Mouse (Mus musculus) adrenal gland, postnatal 4 days (tissue): ENCODE measurements around the gene Phlpp1. TPM values are rescaled to one million over a fixed set of nuclear protein-coding genes. Genes with fewer than 3 reads are reported as not detected.

Source experiments
- DNase-seq, 2 experiments: peaks; one replicate each; pipeline ENCODE4 v3.0.0; 2021 to 2022; ENCODE audit warnings: low spot score in 2 of 2, mixed read lengths in 2 of 2
- total RNA-seq, 2 experiments: library from RNA; stranded (reverse); gene quantifications; 2 replicates each; pipeline ENCODE4 v1.2.3; 2021

Phlpp1 gene
- total RNA-seq, 2 experiments from 2014 or later: 18.6 to 19.4 TPM

- DNase-seq: no peak
These were observed 202.7 kb downstream of the Phlpp1 start for GRCm38 (mm10) chr1:106374274-106374673.

GRCm38 (mm10) chr1:106374971-106375370, 203.4 kb downstream of the Phlpp1 start:
- DNase-seq: no peak

- DNase-seq: no peak
These were observed 204.5 kb downstream of the Phlpp1 start for GRCm38 (mm10) chr1:106376003-106376402.

GRCm38 (mm10) chr1:106380465-106380864, 208.9 kb downstream of the Phlpp1 start:
- DNase-seq: no peak

DNA sequence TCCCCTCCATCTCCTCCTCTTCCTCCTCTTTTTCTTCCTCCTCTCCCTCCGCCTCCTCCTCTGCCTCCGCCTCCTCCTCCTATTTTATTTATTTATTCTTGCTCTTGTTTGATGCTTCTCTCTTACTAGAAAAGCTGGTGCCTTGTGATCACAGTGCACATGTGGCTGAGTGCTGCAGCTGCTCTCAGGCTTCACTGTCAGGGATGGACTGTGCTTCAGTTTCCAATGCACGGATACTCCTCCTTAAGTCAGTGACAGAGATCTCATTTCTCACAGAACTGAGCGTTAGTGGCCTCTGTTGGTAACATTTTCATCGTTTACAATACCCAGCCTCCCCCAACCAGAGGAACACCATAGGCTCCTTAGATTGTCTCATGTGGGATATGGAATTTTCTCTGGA, 215.0 kb downstream of the Phlpp1 start:
- DNase-seq: no peak

DNA sequence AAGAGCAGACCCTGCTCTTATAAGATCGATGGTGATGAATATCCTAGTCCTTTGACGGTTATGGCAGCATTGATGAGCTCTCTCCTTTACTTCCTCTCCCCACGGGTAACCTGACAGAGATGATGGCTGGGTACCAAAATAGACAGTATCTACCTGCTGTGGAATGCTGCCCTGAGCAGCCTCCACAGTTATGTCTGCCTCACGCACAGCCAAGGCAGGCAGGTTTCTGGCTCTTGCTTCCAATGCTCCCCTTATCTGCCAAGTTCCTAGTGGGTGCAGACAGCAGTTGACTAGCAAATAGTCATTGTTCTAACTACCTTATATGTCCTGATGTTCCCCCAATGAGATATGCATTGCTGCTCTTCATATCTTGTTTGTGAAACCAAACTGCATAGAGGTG, 215.7 kb downstream of the Phlpp1 start:
- no peak for DNase-seq

- DNase-seq: no peak
These were observed 218.1 kb downstream of the Phlpp1 start for GRCm38 (mm10) chr1:106389673-106390072.

DNA sequence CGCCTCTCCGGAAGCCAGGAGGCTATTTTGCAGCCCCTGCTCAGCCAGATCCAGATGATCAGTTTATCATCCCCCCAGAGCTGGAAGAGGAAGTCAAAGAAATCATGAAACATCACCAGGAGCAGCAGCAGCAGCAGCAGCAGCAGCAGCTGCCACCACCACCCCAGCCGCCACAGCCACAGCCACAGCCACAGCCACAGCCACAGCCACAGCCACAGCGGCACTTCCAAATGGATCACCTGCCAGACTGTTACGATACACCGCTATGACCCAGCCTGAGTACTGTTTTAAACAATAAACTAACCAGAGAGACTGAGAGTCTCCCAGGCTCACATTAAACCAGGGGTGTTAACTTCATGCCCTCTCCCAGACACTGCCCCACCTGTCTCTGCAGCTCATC, 221.5 kb downstream of the Phlpp1 start:
- no peak for DNase-seq

- no peak for DNase-seq
These were observed 223.1 kb downstream of the Phlpp1 start for GRCm38 (mm10) chr1:106394678-106395077.

DNA sequence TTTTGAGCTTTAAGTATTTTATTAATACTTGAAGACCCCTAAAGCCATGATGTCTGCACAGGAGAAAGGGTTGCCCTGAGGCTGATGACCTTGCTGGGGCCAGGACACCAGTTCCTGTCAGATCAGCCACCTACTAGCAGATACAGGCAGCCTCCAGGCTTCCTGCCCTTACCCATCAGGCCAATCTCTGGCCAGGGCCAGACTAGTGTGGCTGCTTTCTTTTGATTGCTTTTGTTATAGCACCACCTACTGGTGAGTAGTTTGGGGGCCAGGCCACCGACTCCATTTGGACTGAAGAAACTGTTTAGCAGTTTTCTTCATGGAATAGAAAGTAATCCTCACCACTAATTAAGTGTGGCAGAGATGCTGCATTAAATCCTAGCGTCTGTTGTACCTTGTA, 223.9 kb downstream of the Phlpp1 start:
- DNase-seq: peak in 1 of 2 experiments; percentile 50

GRCm38 (mm10) chr1:106400900-106401634, 229.5 kb downstream of the Phlpp1 start:
- no peak for DNase-seq

GRCm38 (mm10) chr1:106403011-106403501, 231.5 kb downstream of the Phlpp1 start:
- DNase-seq: no peak

DNA sequence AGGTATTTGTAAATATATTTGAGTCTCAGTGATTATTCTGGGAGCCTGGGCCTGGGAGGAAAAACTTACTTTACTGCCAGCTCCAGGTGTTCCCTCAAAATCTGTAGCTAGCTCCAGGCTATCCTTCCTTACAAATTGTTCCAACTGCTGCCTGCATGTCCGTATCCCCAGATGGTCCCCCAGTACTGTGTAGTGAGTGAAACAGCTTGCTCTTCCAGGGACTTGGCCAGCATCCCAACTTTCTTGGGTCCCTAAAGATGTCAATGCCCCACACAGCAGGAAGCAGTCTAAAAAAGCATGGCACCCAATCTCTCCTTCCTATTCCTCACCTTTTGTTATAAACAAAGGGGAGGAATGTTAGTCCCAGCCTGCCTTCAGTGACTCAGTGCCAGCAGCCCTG, 235.3 kb downstream of the Phlpp1 start:
- DNase-seq: no peak

GRCm38 (mm10) chr1:106407963-106408440, 236.4 kb downstream of the Phlpp1 start:
- no peak for DNase-seq

GRCm38 (mm10) chr1:106410858-106411257, 239.3 kb downstream of the Phlpp1 start:
- DNase-seq: no peak

DNA sequence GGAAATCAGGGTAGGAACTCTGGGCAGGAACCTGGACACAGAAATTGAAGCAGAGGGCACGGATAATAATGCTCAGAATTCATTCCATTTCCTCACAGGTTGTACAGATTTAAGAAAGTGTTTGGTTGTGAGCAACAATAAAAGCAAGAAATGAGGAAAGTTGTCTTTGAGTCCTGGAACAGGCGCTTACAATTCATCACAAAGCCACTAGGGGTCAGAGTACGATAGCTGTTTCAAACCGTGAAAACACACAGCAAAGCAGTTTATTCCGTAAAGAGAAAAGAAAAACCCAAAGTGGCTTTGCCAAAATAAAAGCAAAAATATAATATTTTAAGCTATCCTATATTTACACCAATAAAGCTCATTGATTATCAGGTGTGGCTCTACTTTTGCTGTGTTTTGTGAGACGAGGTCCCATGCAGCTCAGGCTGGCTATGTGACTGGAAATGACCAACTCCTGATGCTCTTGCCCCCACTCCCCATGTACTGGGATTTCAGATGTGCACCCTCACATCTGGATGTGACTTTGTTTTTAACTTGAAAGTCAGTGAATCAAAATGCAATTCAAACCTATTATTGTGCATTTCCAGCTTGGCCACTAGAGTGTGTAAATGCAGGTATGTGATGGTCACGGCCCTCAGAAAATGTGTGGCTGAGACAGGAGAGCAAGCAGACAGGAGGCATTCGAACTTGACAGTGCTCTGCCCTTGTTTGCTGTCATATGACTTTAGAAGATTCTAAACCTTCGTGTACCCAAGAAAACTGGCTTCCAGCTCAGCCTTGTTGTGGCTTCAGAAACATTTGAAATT, 253.8 kb downstream of the Phlpp1 start:
- no peak for DNase-seq

DNA sequence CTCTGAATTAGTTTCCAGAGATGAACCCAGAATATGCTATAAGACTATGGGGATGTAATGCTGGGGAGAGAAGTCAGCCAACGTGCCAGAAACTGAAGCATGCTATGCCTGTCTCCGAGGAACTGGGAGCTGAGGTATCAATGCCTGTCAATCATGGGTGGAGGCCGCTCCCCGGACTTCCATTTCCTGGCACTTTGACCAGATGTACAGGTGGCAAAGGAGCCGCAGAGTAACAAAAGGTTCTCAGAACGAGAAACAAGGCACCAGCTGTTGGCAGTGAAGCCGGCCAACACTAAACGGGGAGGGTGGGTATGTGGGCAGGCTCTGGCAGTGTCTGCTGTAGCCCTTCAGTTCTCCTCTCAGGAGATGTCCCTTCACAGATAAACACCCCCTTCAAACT, 256.6 kb downstream of the Phlpp1 start:
- no peak for DNase-seq

GRCm38 (mm10) chr1:106428580-106428979, 257.0 kb downstream of the Phlpp1 start:
- DNase-seq: no peak

DNA sequence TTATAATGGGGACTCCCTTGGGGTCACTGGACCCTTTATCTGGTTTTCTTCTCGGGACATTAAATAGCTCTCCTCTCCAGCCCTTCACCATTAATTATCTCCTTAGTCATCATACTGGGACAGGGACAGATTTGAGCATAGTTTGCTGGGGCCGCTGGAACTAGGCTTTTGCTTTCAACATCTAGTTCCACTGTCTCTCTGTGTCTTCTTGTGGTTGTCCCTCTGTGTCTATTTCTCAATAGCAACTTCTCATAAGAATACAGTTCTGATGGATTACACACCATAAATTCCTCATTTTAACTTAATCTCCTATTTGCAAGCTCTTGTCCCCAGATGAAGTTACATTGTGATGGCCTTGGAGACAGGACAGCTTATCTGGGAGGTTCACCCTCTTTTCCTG, 262.0 kb downstream of the Phlpp1 start:
- no peak for DNase-seq
